Mouse (Mus musculus): ENCODE data around the gene Plekha5. TPM values are rescaled to one million over a fixed set of nuclear protein-coding genes. Genes with fewer than 3 reads are reported as not detected.

The Plekha5 gene
- total RNA-seq, 1 experiment, result 26.1 TPM

DNA sequence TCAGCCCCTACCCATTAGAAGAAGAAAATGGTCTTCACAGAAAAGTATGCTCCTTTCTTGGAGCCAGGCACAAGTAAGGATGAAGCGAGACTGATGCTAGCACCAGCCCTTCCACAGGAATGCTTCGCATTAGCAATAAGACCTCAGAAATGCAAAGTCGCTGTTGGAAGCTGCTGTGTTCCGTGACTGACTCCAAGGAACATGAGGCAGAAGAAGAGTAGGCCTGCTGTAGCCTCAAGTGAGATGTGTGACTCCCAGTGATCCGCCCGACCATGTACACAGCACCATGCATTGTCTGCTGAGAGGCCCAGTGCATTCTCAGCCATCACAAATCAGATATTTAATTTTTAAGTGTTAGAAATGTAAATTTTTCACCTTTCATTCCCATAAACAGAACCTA, 41.0 kb downstream of the Plekha5 start:
- DNase-seq (ENCODE audit: low read depth, low spot score), result no peak
- H3K4me1 ChIP-seq (ENCODE audit: control insufficient read depth in 2 of 2, insufficient read depth in 2 of 2, low read length in 2 of 2, poor library complexity in 1 of 2), result peaks cover 3% of the 10 kb centered on the region in 2 experiments; a peak in 1 of 4 replicates
- no peak overlapping the region for H3K4me3 ChIP-seq (ENCODE audit: insufficient read depth in 1 of 2, low read depth in 1 of 2, low read length in 2 of 2, poor library complexity in 1 of 2, severe bottlenecking in 1 of 2)
- in situ Hi-C loops (cut with MboI; ENCODE audit: low sequenced_read_pairs in 2 of 2, unreplicated experiment in 2 of 2), result no loop called here
- no peaks in the 10 kb centered on the region for H3K9me3 ChIP-seq (ENCODE audit: control insufficient read depth, insufficient read depth, low read depth, low read length)
- H3K36me3 ChIP-seq (ENCODE audit: control insufficient read depth, insufficient read depth, low read length, poor library complexity, severe bottlenecking), result no peaks in the 10 kb centered on the region; the same call in 1 of the 2 replicates
- no peak overlapping the region for H3K27ac ChIP-seq (ENCODE audit: insufficient read depth, low read depth, low read length, poor library complexity, severe bottlenecking)
- TF ChIP-seq MAFK (IDR thresholded peaks at IDR 0.05; ENCODE audit: insufficient read depth, low read depth, low read length), result no peak
- no peak for TF ChIP-seq CHD2 (IDR thresholded peaks at IDR 0.05; ENCODE audit: low read depth, low read length)
- no peak for TF ChIP-seq HCFC1 (IDR thresholded peaks at IDR 0.05; ENCODE audit: borderline replicate concordance, insufficient read depth, low read length)
- no peak for TF ChIP-seq ZC3H11A (IDR thresholded peaks at IDR 0.05; ENCODE audit: borderline replicate concordance, low read depth, low read length)
- no peak for TF ChIP-seq ZNF384 (IDR thresholded peaks at IDR 0.05; ENCODE audit: low read depth, low read length)
- H3K9ac ChIP-seq (ENCODE audit: insufficient read depth, low read depth, low read length, poor library complexity, severe bottlenecking), result no peak overlapping the region

DNA sequence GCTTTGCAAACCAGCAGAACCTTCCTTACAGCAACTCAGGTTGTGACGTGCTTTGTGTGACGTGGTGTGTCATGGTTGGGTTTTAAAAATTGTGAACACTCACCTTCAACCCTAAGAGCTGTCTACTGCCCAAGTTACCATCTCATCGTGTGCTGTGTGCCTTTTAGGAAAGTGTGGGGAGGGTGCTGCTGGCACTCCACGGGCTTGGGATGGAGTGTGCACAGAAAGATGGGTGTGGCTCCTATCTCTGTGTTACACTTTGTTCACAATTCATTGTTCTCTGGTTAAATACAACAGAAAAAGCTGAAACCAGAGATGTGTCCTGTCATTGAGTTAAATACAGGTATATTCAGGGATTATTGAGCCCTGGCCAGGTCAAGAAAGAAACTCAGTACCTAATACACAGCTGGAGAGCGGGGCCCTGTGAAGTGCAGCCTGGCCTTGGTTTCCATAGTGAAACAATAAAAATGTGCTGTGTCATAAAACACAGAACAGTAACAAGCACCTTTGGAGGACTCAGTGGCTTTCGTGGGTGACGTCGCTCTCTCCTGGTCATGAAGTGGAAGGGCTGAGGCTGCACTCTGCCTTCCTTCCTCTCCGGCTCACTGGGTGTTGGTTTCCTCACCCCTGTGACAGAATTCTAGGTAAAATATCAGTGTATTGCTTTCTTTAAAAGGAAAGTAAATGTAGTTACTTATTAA, 42.2 kb downstream of the Plekha5 start:
- Histone ChIP-seq H3K9ac (ENCODE audit: insufficient read depth, low read depth, low read length, poor library complexity, severe bottlenecking) (no peak overlapping the region), H3K36me3 (ENCODE audit: control insufficient read depth, insufficient read depth, low read length, poor library complexity, severe bottlenecking) (no peaks in the 10 kb centered on the region; the same call in 1 of the 2 replicates), H3K4me3 (ENCODE audit: insufficient read depth in 1 of 2, low read depth in 1 of 2, low read length in 2 of 2, poor library complexity in 1 of 2, severe bottlenecking in 1 of 2) (no peak overlapping the region), H3K27ac (ENCODE audit: insufficient read depth, low read depth, low read length, poor library complexity, severe bottlenecking) (no peak overlapping the region), H3K4me1 (ENCODE audit: control insufficient read depth in 2 of 2, insufficient read depth in 2 of 2, low read length in 2 of 2, poor library complexity in 1 of 2) (peaks cover 3% of the 10 kb centered on the region in 2 experiments; a peak in 1 of 4 replicates), H3K9me3 (ENCODE audit: control insufficient read depth, insufficient read depth, low read depth, low read length) (no peaks in the 10 kb centered on the region)
- in situ Hi-C loops (cut with MboI; ENCODE audit: low sequenced_read_pairs in 2 of 2, unreplicated experiment in 2 of 2), result no loop called here
- no peak for DNase-seq (ENCODE audit: low read depth, low spot score)
- TF ChIP-seq MAFK (IDR thresholded peaks at IDR 0.05; ENCODE audit: insufficient read depth, low read depth, low read length) (peak; percentile 79), CHD2 (IDR thresholded peaks at IDR 0.05; ENCODE audit: low read depth, low read length) (no peak), HCFC1 (IDR thresholded peaks at IDR 0.05; ENCODE audit: borderline replicate concordance, insufficient read depth, low read length) (no peak), ZC3H11A (IDR thresholded peaks at IDR 0.05; ENCODE audit: borderline replicate concordance, low read depth, low read length) (no peak), ZNF384 (IDR thresholded peaks at IDR 0.05; ENCODE audit: low read depth, low read length) (no peak)

DNA sequence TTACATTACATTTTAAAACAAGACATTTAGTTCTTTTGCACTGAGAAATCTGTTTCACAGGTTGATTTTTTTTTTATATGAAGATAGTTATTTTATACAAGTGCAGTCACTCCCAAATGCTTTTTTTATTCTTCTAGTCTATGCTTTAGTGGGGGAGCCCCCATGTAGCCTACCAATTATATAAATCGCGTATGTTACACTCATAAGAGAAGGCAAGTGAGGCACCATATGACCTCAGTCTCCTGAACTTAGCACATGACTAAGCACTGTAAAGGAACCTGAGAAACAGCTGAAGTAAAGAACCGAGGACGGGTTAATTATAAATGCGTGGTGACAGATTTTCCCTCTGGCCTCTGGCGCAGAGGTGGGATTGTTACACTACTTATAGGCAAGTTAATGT, 43.0 kb downstream of the Plekha5 start:
- Histone ChIP-seq H3K9ac (ENCODE audit: insufficient read depth, low read depth, low read length, poor library complexity, severe bottlenecking) (no peak overlapping the region), H3K36me3 (ENCODE audit: control insufficient read depth, insufficient read depth, low read length, poor library complexity, severe bottlenecking) (no peaks in the 10 kb centered on the region; the same call in 1 of the 2 replicates), H3K9me3 (ENCODE audit: control insufficient read depth, insufficient read depth, low read depth, low read length) (no peaks in the 10 kb centered on the region), H3K27ac (ENCODE audit: insufficient read depth, low read depth, low read length, poor library complexity, severe bottlenecking) (no peak overlapping the region), H3K4me3 (ENCODE audit: insufficient read depth in 1 of 2, low read depth in 1 of 2, low read length in 2 of 2, poor library complexity in 1 of 2, severe bottlenecking in 1 of 2) (no peak overlapping the region), H3K4me1 (ENCODE audit: control insufficient read depth in 2 of 2, insufficient read depth in 2 of 2, low read length in 2 of 2, poor library complexity in 1 of 2) (0 out of 4 replicates have a peak, but pooled peaks cover 0 to 3% of the 10 kb centered on the region in 2 experiments)
- in situ Hi-C loops (cut with MboI; ENCODE audit: low sequenced_read_pairs in 2 of 2, unreplicated experiment in 2 of 2), result no loop called here
- TF ChIP-seq HCFC1 (IDR thresholded peaks at IDR 0.05; ENCODE audit: borderline replicate concordance, insufficient read depth, low read length), result no peak
- TF ChIP-seq MAFK (IDR thresholded peaks at IDR 0.05; ENCODE audit: insufficient read depth, low read depth, low read length), result no peak
- no peak for TF ChIP-seq ZNF384 (IDR thresholded peaks at IDR 0.05; ENCODE audit: low read depth, low read length)
- TF ChIP-seq ZC3H11A (IDR thresholded peaks at IDR 0.05; ENCODE audit: borderline replicate concordance, low read depth, low read length), result no peak
- no peak for DNase-seq (ENCODE audit: low read depth, low spot score)

DNA sequence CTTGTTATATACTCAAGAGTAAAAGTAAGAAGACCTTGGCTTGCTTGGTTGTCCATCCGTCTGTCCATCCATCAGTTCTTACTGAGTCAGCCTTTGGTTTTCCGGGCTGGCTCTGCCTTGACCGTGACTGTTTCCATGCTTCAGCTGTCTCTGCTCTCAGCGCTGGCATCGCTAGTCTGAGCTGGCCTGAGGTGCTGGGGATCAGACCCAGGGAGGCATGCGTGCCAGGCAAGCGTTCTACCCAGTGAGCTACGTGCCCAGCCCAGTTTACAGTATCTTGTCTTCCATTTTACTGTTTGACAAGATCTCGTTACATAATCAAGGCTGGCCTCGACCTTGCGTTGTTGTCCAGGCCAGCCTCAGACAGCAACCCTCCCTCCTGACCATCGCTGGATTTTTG, 44.0 kb downstream of the Plekha5 start:
- TF ChIP-seq MAFK (IDR thresholded peaks at IDR 0.05; ENCODE audit: insufficient read depth, low read depth, low read length) (no peak), ZC3H11A (IDR thresholded peaks at IDR 0.05; ENCODE audit: borderline replicate concordance, low read depth, low read length) (no peak), CHD2 (IDR thresholded peaks at IDR 0.05; ENCODE audit: low read depth, low read length) (no peak), ZNF384 (IDR thresholded peaks at IDR 0.05; ENCODE audit: low read depth, low read length) (no peak)
- H3K9ac ChIP-seq (ENCODE audit: insufficient read depth, low read depth, low read length, poor library complexity, severe bottlenecking), result no peak overlapping the region
- H3K36me3 ChIP-seq (ENCODE audit: control insufficient read depth, insufficient read depth, low read length, poor library complexity, severe bottlenecking), result no peaks in the 10 kb centered on the region; the same call in 1 of the 2 replicates
- DNase-seq (ENCODE audit: low read depth, low spot score), result no peak
- H3K4me1 ChIP-seq (ENCODE audit: control insufficient read depth in 2 of 2, insufficient read depth in 2 of 2, low read length in 2 of 2, poor library complexity in 1 of 2), result peaks cover 0 to 3% of the 10 kb centered on the region in 2 experiments; a peak in 1 of 4 replicates
- in situ Hi-C loops (cut with MboI; ENCODE audit: low sequenced_read_pairs in 2 of 2, unreplicated experiment in 2 of 2), result no loop called here
- H3K9me3 ChIP-seq (ENCODE audit: control insufficient read depth, insufficient read depth, low read depth, low read length), result no peaks in the 10 kb centered on the region
- no peak overlapping the region for H3K4me3 ChIP-seq (ENCODE audit: insufficient read depth in 1 of 2, low read depth in 1 of 2, low read length in 2 of 2, poor library complexity in 1 of 2, severe bottlenecking in 1 of 2)
- H3K27ac ChIP-seq (ENCODE audit: insufficient read depth, low read depth, low read length, poor library complexity, severe bottlenecking), result no peak overlapping the region

All from ES-E14 (cell line).